Mouse (Mus musculus) adrenal gland, postnatal 14 days (tissue): ENCODE results near the gene Efcab8. TPM values are rescaled to one million over a fixed set of nuclear protein-coding genes. Genes with fewer than 3 reads are reported as not detected.
A peak's percentile ranks its signal among the peaks of the same experiment; 100 is the strongest.

Experiments used
- DNase-seq: peaks from one replicate; pipeline ENCODE4 v3.0.0; 2021; ENCODE audit warnings: mixed read lengths
- long read RNA-seq, 2 experiments: library from polyadenylated mRNA; stranded (forward); transcript quantifications; one replicate each; pipeline ENCODE4 v2.0.0; 2021
- total RNA-seq: library from RNA; stranded (reverse); gene quantifications from 2 replicates; pipeline ENCODE4 v1.2.3, GENCODE M21; 2021

Gene Efcab8
- total RNA-seq = not detected in 2 replicates
- long read RNA-seq, experiment 1, partial matches to known transcripts = 2 of 5 reads
- long read RNA-seq, experiment 1, other reads (novel, unspliced or antisense) = 3 of 5 reads
- long read RNA-seq, experiment 2, partial matches to known transcripts = 0 of 2 reads
- long read RNA-seq, experiment 2, other reads (novel, unspliced or antisense) = 2 of 2 reads

- no peak for DNase-seq
Observed at GRCm38 (mm10) chr2:153779394-153779981, at the start of gene Efcab8. Gene Efcab8 (plus strand): TSS chr2:153779931.

GRCm38 (mm10) chr2:153734033-153734432 is 45.7 kb upstream of the Efcab8 start:
- no peak for DNase-seq

GRCm38 (mm10) chr2:153740500-153741436 is 39.0 kb upstream of the Efcab8 start, which contains the start of gene Mapre1:
Gene Mapre1 (plus strand): TSS chr2:153741274.
- DNase-seq = peak; percentile 100

- DNase-seq = peak; percentile 90
Observed at GRCm38 (mm10) chr2:153741437-153742065, 38.2 kb upstream of the Efcab8 start.

GRCm38 (mm10) chr2:153747994-153748393 is 31.7 kb upstream of the Efcab8 start:
- no peak for DNase-seq

GRCm38 (mm10) chr2:153750363-153750762 is 29.4 kb upstream of the Efcab8 start:
- no peak for DNase-seq

- DNase-seq = no peak
Observed at GRCm38 (mm10) chr2:153762121-153762520, 17.6 kb upstream of the Efcab8 start.

- no peak for DNase-seq
Observed at GRCm38 (mm10) chr2:153767484-153767883, 12.2 kb upstream of the Efcab8 start.

- no peak for DNase-seq
Observed at GRCm38 (mm10) chr2:153768881-153769280, 10.8 kb upstream of the Efcab8 start.

- no peak for DNase-seq
Observed at GRCm38 (mm10) chr2:153772950-153773349, 6.8 kb upstream of the Efcab8 start.

GRCm38 (mm10) chr2:153775472-153775871 is 4.3 kb upstream of the Efcab8 start:
- DNase-seq = no peak

- DNase-seq = peak; percentile 93
Observed at GRCm38 (mm10) chr2:153778638-153779362, 931 bp upstream of the Efcab8 start.

GRCm38 (mm10) chr2:153781181-153781580 is 1.4 kb downstream of the Efcab8 start:
- no peak for DNase-seq

- DNase-seq = no peak
Observed at GRCm38 (mm10) chr2:153784668-153785067, 4.9 kb downstream of the Efcab8 start.

- no peak for DNase-seq
Observed at GRCm38 (mm10) chr2:153793366-153793765, 13.6 kb downstream of the Efcab8 start.

GRCm38 (mm10) chr2:153795090-153795489 is 15.4 kb downstream of the Efcab8 start:
- DNase-seq = no peak

- peak; percentile 84 for DNase-seq
Observed at GRCm38 (mm10) chr2:153807464-153807863, 27.7 kb downstream of the Efcab8 start.

GRCm38 (mm10) chr2:153808146-153808545 is 28.4 kb downstream of the Efcab8 start:
- DNase-seq = peak; percentile 70

- DNase-seq = no peak
Observed at GRCm38 (mm10) chr2:153808841-153809240, 29.1 kb downstream of the Efcab8 start.

- peak; percentile 86 for DNase-seq
Observed at GRCm38 (mm10) chr2:153809921-153810320, 30.2 kb downstream of the Efcab8 start.

- DNase-seq = no peak
Observed at GRCm38 (mm10) chr2:153822005-153822543, 42.3 kb downstream of the Efcab8 start.
